In genomic region chr9:72968349-72969061, GRCm38 (mm10) we compare ENCODE assay signal across 7 mouse cellular contexts. TPM values are rescaled to one million over a fixed set of nuclear protein-coding genes. Genes with fewer than 3 reads are reported as not detected.
A peak's percentile ranks its signal among the peaks of the same experiment; 100 is the strongest.
DNase-seq lines count a peak whose midpoint lies in the region; ATAC-seq and TF ChIP-seq lines count a peak whose summit lies in the region.

No protein-coding gene starts in this region.

- no peaks in the 10 kb centered on the region for H3K4me1 ChIP-seq in MEL (ENCODE audit: control insufficient read depth in 1 of 2, insufficient read depth in 2 of 2, low read length in 2 of 2)
- no peaks in the 10 kb centered on the region for H3K4me1 ChIP-seq in hindbrain, embryonic 13.5 days (replicated peaks)
- H3K4me1 ChIP-seq in small intestine, adult 2 months (ENCODE audit: control insufficient read depth, insufficient read depth, insufficient read length, low read length) = no peaks in the 10 kb centered on the region

- peak; percentile 69 for TF ChIP-seq RAD21 in MEL (IDR thresholded peaks at IDR 0.05; ENCODE audit: low read depth, low read length)

- peak; percentile 18 to 67 (median 46); a peak in 5 of 6 replicates for TF ChIP-seq CTCF in MEL (IDR thresholded peaks at IDR 0.05 in 2 of 3, conservative IDR thresholded peaks at IDR 0.05 in 1 of 3; ENCODE audit: control insufficient read depth in 1 of 3, insufficient read depth in 1 of 3, low read depth in 2 of 3, low read length in 3 of 3, poor library complexity in 1 of 3, severe bottlenecking in 1 of 3)
- TF ChIP-seq CTCF in small intestine, adult 2 months (IDR thresholded peaks at IDR 0.05; ENCODE audit: extremely low read depth, insufficient read length, insufficient replicate concordance, low read depth, low read length) = peak; percentile 61; the same call in 1 of the 2 replicates

- H3K4me2 ChIP-seq in hindbrain, embryonic 13.5 days = no peak overlapping the region

- H3K4me3 ChIP-seq in MEL (ENCODE audit: control insufficient read depth in 1 of 2, insufficient read depth in 1 of 2, low read depth in 2 of 2, low read length in 2 of 2) = no peak overlapping the region
- H3K4me3 ChIP-seq in hindbrain, embryonic 13.5 days = no peak overlapping the region
- no peak overlapping the region for H3K4me3 ChIP-seq in small intestine, adult 2 months (ENCODE audit: low read depth, low read length)

- peak; percentile 63; the same call in 1 of the 2 replicates for ATAC-seq in hindbrain, embryonic 13.5 days (ENCODE audit: low FRiP score)
- peak; percentile 81 for ATAC-seq in megakaryocyte, adult 5-6 weeks (ENCODE audit: poor library complexity, severe bottlenecking)

- H3K36me3 ChIP-seq in MEL (ENCODE audit: control insufficient read depth in 1 of 2, insufficient read depth in 2 of 2, low read length in 2 of 2) = no peaks in the 10 kb centered on the region
- H3K36me3 ChIP-seq in hindbrain, embryonic 13.5 days = no peaks in the 10 kb centered on the region
- no peaks in the 10 kb centered on the region for H3K36me3 ChIP-seq in small intestine, adult 2 months (ENCODE audit: control insufficient read depth, insufficient read depth, low read length)

- no peaks in the 10 kb centered on the region for H3K9me3 ChIP-seq in MEL (replicated peaks; ENCODE audit: insufficient read depth, low read length)
- H3K9me3 ChIP-seq in hindbrain, embryonic 13.5 days = no peaks in the 10 kb centered on the region

- no peak overlapping the region for H3K9ac ChIP-seq in MEL (ENCODE audit: control insufficient read depth, low read depth, low read length, poor library complexity, severe bottlenecking)
- H3K9ac ChIP-seq in hindbrain, embryonic 13.5 days = no peak overlapping the region

- no peaks in the 10 kb centered on the region for H3K79me2 ChIP-seq in MEL (ENCODE audit: control insufficient read depth, insufficient read depth, low read length, poor library complexity)

- peak; percentile 52 for DNase-seq in MEL (ENCODE audit: low read depth, low spot score)
- DNase-seq in adrenal gland, postnatal 25 days = peak; percentile 23
- peak; percentile 35 for DNase-seq in fibroblast of lung, adult 2 months (ENCODE audit: low read depth)
- DNase-seq in left cerebral cortex, adult 11 months (ENCODE audit: low spot score) = peak; percentile 52

- no peak for TF ChIP-seq POLR2A in MEL (IDR thresholded peaks at IDR 0.05; ENCODE audit: control insufficient read depth in 1 of 2, insufficient read depth in 1 of 2, low read depth in 1 of 2, low read length in 2 of 2, poor library complexity in 1 of 2)
- TF ChIP-seq POLR2A in small intestine, adult 2 months (IDR thresholded peaks at IDR 0.05; ENCODE audit: low read depth, low read length) = no peak

- H3K27me3 ChIP-seq in MEL (ENCODE audit: control insufficient read depth in 1 of 2, insufficient read depth in 2 of 2, low read length in 2 of 2) = no peaks in the 10 kb centered on the region
- H3K27me3 ChIP-seq in hindbrain, embryonic 13.5 days = no peaks in the 10 kb centered on the region
- H3K27me3 ChIP-seq in small intestine, adult 2 months (ENCODE audit: control insufficient read depth, insufficient read depth, low read length) = no peaks in the 10 kb centered on the region

- TF ChIP-seq EP300 in MEL (IDR thresholded peaks at IDR 0.05; ENCODE audit: low read depth in 1 of 2, low read length in 2 of 2) = no peak

- H3K27ac ChIP-seq in MEL (ENCODE audit: control insufficient read depth, low read depth, low read length) = no peak overlapping the region
- H3K27ac ChIP-seq in hindbrain, embryonic 13.5 days = no peak overlapping the region
- H3K27ac ChIP-seq in small intestine, adult 2 months (ENCODE audit: insufficient read depth, low read depth, low read length) = no peak overlapping the region

- 35% methylated on average over 11 of the region's 11 CpGs for WGBS in hindbrain, embryonic 13.5 days
- 21% methylated on average over 11 of the region's 11 CpGs for WGBS in small intestine, adult 2 months

TF ChIP-seq in MEL, 35 proteins besides CTCF, POLR2A, EP300 and RAD21:
- TF ChIP-seq SMC3 (IDR thresholded peaks at IDR 0.05; ENCODE audit: low read depth, low read length) (peak; percentile 63), ZC3H11A (IDR thresholded peaks at IDR 0.05; ENCODE audit: low read depth, low read length) (peak; percentile 22; the same call in 1 of the 2 replicates), ETS1 (IDR thresholded peaks at IDR 0.05; ENCODE audit: low read depth, low read length) (no peak), ZKSCAN1 (IDR thresholded peaks at IDR 0.05; ENCODE audit: low read depth, low read length) (no peak), RCOR1 (IDR thresholded peaks at IDR 0.05; ENCODE audit: low read depth, low read length) (no peak)

RNA-seq across cellular contexts. Expression of gene Gm44503, which starts 9.9 kb away (rescaled TPM):
- total RNA-seq in MEL (2012; rRNA removed) = not detected in 2 replicates
- polyA plus RNA-seq in MEL (2012; ENCODE audit: insufficient read depth in 1 of 2, insufficient read length in 2 of 2, low read depth in 1 of 2, low replicate concordance in 2 of 2, missing spikeins in 1 of 2) = not detected
- not detected in 2 replicates for total RNA-seq in adrenal gland, postnatal 25 days (2021)
- polyA plus RNA-seq in hindbrain, embryonic 13.5 days (2015; fragmentation: Nextera tagmentation; extraction: Ambion mirVana) = 0.05 TPM in 1 of 2 replicates, not detected in the other
- not detected in 2 replicates for total RNA-seq in megakaryocyte, adult 5-6 weeks (2015)
- not detected in 2 replicates for total RNA-seq in megakaryocyte, adult 5-6 weeks (2017)
- not detected in 2 replicates for polyA plus RNA-seq in small intestine, adult 2 months (2012; rRNA removed)

RNA-seq across cellular contexts. Expression of gene Dyx1c1, which starts 9.9 kb away (rescaled TPM):
- total RNA-seq in MEL (2012; rRNA removed) = 1.0 and 1.1 TPM in 2 replicates
- 1 to 10 TPM in 1 of 2 experiments, not detected in 1; 2.0 TPM for polyA plus RNA-seq in MEL (2012; ENCODE audit: insufficient read depth in 1 of 2, insufficient read length in 2 of 2, low read depth in 1 of 2, low replicate concordance in 2 of 2, missing spikeins in 1 of 2)
- 1.6 and 1.8 TPM in 2 replicates for total RNA-seq in adrenal gland, postnatal 25 days (2021)
- polyA plus RNA-seq in hindbrain, embryonic 13.5 days (2015; fragmentation: Nextera tagmentation; extraction: Ambion mirVana) = 2.4 and 3.0 TPM in 2 replicates
- 0.25 and 0.68 TPM in 2 replicates for total RNA-seq in megakaryocyte, adult 5-6 weeks (2015)
- 0.18 and 0.33 TPM in 2 replicates for total RNA-seq in megakaryocyte, adult 5-6 weeks (2017)
- 0.06 and 0.08 TPM in 2 replicates for polyA plus RNA-seq in small intestine, adult 2 months (2012; rRNA removed)

RNA-seq across cellular contexts. Expression of gene Ccpg1os, which starts 16.7 kb away (rescaled TPM):
- total RNA-seq in MEL (2012; rRNA removed) = 2.3 and 3.4 TPM in 2 replicates
- polyA plus RNA-seq in MEL (2012; ENCODE audit: insufficient read depth in 1 of 2, insufficient read length in 2 of 2, low read depth in 1 of 2, low replicate concordance in 2 of 2, missing spikeins in 1 of 2) = 1 to 10 TPM in 1 of 2 experiments, not detected in 1; 4.6 TPM
- 23.8 TPM in 2 replicates for total RNA-seq in adrenal gland, postnatal 25 days (2021)
- polyA plus RNA-seq in hindbrain, embryonic 13.5 days (2015; fragmentation: Nextera tagmentation; extraction: Ambion mirVana) = 29.9 and 33.7 TPM in 2 replicates
- total RNA-seq in megakaryocyte, adult 5-6 weeks (2015) = 1.7 and 2.4 TPM in 2 replicates
- total RNA-seq in megakaryocyte, adult 5-6 weeks (2017) = 1.1 and 4.9 TPM in 2 replicates
- 0.67 and 2.7 TPM in 2 replicates for polyA plus RNA-seq in small intestine, adult 2 months (2012; rRNA removed)

RNA-seq across cellular contexts. Expression of gene Ccpg1, which starts 16.7 kb away (rescaled TPM):
- 2.1 and 2.9 TPM in 2 replicates for total RNA-seq in MEL (2012; rRNA removed)
- polyA plus RNA-seq in MEL (2012; ENCODE audit: insufficient read depth in 1 of 2, insufficient read length in 2 of 2, low read depth in 1 of 2, low replicate concordance in 2 of 2, missing spikeins in 1 of 2) = 10 to 100 TPM in 1 of 2 experiments, not detected in 1; 12.5 TPM
- 145 and 166 TPM in 2 replicates for total RNA-seq in adrenal gland, postnatal 25 days (2021)
- 42.7 and 43.9 TPM in 2 replicates for polyA plus RNA-seq in hindbrain, embryonic 13.5 days (2015; fragmentation: Nextera tagmentation; extraction: Ambion mirVana)
- 74.2 and 85.3 TPM in 2 replicates for total RNA-seq in megakaryocyte, adult 5-6 weeks (2015)
- total RNA-seq in megakaryocyte, adult 5-6 weeks (2017) = 168 and 169 TPM in 2 replicates
- polyA plus RNA-seq in small intestine, adult 2 months (2012; rRNA removed) = 2.4 and 3.1 TPM in 2 replicates

RNA-seq across cellular contexts. Expression of gene Pygo1, which starts 43.1 kb away (rescaled TPM):
- not detected in 2 replicates for total RNA-seq in MEL (2012; rRNA removed)
- not detected for polyA plus RNA-seq in MEL (2012; ENCODE audit: insufficient read depth in 1 of 2, insufficient read length in 2 of 2, low read depth in 1 of 2, low replicate concordance in 2 of 2, missing spikeins in 1 of 2)
- 3.4 and 5.1 TPM in 2 replicates for total RNA-seq in adrenal gland, postnatal 25 days (2021)
- 13.3 and 13.6 TPM in 2 replicates for polyA plus RNA-seq in hindbrain, embryonic 13.5 days (2015; fragmentation: Nextera tagmentation; extraction: Ambion mirVana)
- not detected in 2 replicates for total RNA-seq in megakaryocyte, adult 5-6 weeks (2015)
- total RNA-seq in megakaryocyte, adult 5-6 weeks (2017) = not detected in 2 replicates
- 0.05 and 0.09 TPM in 2 replicates for polyA plus RNA-seq in small intestine, adult 2 months (2012; rRNA removed)
